Mouse (Mus musculus) adipocyte (in vitro differentiated cells): ENCODE measurements around the gene Eif3a.

Experiments
- DNase-seq: peaks from one replicate; pipeline ENCODE4 v3.0.0-alpha.2; 2016; ENCODE audit warnings: low spot score

Eif3a gene

GRCm38 (mm10) chr19:60758896-60759835 lies 31.3 kb downstream of the Eif3a start:
- peak; percentile 73 for DNase-seq

GRCm38 (mm10) chr19:60757099-60757785 lies 33.2 kb downstream of the Eif3a start:
- no peak for DNase-seq

- DNase-seq = no peak
Observed at GRCm38 (mm10) chr19:60756192-60757098, 34.0 kb downstream of the Eif3a start.

- DNase-seq = peak; percentile 71
Observed at GRCm38 (mm10) chr19:60755438-60756191, 34.8 kb downstream of the Eif3a start, which contains the start of gene Nanos1. Gene Nanos1, plus strand, starts transcription at chr19:60755987.

- DNase-seq = no peak
Observed at GRCm38 (mm10) chr19:60747801-60748200, 42.7 kb downstream of the Eif3a start.

GRCm38 (mm10) chr19:60743767-60744547 lies 46.5 kb downstream of the Eif3a start:
- no peak for DNase-seq

- DNase-seq = no peak
Observed at GRCm38 (mm10) chr19:60740560-60740959, 49.9 kb downstream of the Eif3a start.

- no peak for DNase-seq
Observed at GRCm38 (mm10) chr19:60731966-60732365, 58.5 kb downstream of the Eif3a start.

- no peak for DNase-seq
Observed at GRCm38 (mm10) chr19:60731299-60731698, 59.2 kb downstream of the Eif3a start.

GRCm38 (mm10) chr19:60730281-60730852 lies 60.1 kb downstream of the Eif3a start:
- peak; percentile 53 for DNase-seq

- no peak for DNase-seq
Observed at GRCm38 (mm10) chr19:60716381-60716780, 74.1 kb downstream of the Eif3a start.

GRCm38 (mm10) chr19:60712577-60712976 lies 77.9 kb downstream of the Eif3a start:
- DNase-seq = no peak
